Mouse (Mus musculus) stomach, embryonic 16.5 days (tissue): ENCODE data around the gene Slc52a3. TPM values are rescaled to one million over a fixed set of nuclear protein-coding genes. Genes with fewer than 3 reads are reported as not detected.

Experiments
- ATAC-seq: fragments of 200-750 bp; cut with Nextera tagmentation; 2 replicates; pipeline ENCODE4 v1.8.0; 2017; ENCODE audit warnings: moderate number of reproducible peaks, moderate TSS enrichment; ENCODE audit not compliant: insufficient read depth, low FRiP score
- H3K27ac ChIP-seq: fragments of 300-500 bp; sonication (generic); 2 replicates; pipeline ENCODE4 v1.5.1; 2014; ENCODE audit warnings: low read length
- H3K27me3 ChIP-seq: fragments of 300-500 bp; sonication (generic); 2 replicates; pipeline ENCODE4 v1.6.1; 2014; ENCODE audit warnings: low read length, control low read depth, mixed read lengths; ENCODE audit not compliant: control insufficient read depth, insufficient read depth
- H3K36me3 ChIP-seq: fragments of 300-500 bp; sonication (generic); 2 replicates; pipeline ENCODE4 v1.6.1; 2014; ENCODE audit warnings: low read length; ENCODE audit not compliant: control insufficient read depth, insufficient read depth
- H3K4me1 ChIP-seq: fragments of 300-500 bp; sonication (generic); 2 replicates; pipeline ENCODE4 v1.6.1; 2014; ENCODE audit warnings: low read length, control low read depth, mixed read lengths; ENCODE audit not compliant: control insufficient read depth, insufficient read depth
- H3K4me2 ChIP-seq: fragments of 300-500 bp; sonication (generic); 2 replicates; pipeline ENCODE4 v1.6.1; 2014; ENCODE audit warnings: low read depth, low read length, mixed read lengths
- H3K4me3 ChIP-seq: fragments of 300-500 bp; sonication (generic); replicated peaks from 2 replicates; pipeline ENCODE4 v1.5.1; 2014; ENCODE audit warnings: mild to moderate bottlenecking, low read length
- H3K9ac ChIP-seq: fragments of 300-500 bp; sonication (generic); 2 replicates; pipeline ENCODE4 v1.6.1; 2014; ENCODE audit warnings: low read length
- H3K9me3 ChIP-seq: fragments of 300-500 bp; sonication (generic); replicated peaks from 2 replicates; pipeline ENCODE4 v1.6.1; 2016; ENCODE audit warnings: low read length, control low read depth; ENCODE audit not compliant: control insufficient read depth
- WGBS: fragments of 180-500 bp; shearing (Covaris S2); extraction: QIAGEN DNeasy Blood & Tissue Kit; methylation state at CpG from one replicate; pipeline ENCODE4 v1.1.7; 2014; 5-methylcytosine and 5-hydroxymethylcytosine counted together
- polyA plus RNA-seq: library from polyadenylated mRNA; unstranded; fragments of >200 nt; fragmentation: Nextera tagmentation; extraction: Ambion mirVana; gene quantifications from 2 replicates; pipeline ENCODE4 v1.2.1, GENCODE M21; 2015

Gene Slc52a3
- polyA plus RNA-seq, 1 experiment from 2014 or later: 13.9 TPM

DNA sequence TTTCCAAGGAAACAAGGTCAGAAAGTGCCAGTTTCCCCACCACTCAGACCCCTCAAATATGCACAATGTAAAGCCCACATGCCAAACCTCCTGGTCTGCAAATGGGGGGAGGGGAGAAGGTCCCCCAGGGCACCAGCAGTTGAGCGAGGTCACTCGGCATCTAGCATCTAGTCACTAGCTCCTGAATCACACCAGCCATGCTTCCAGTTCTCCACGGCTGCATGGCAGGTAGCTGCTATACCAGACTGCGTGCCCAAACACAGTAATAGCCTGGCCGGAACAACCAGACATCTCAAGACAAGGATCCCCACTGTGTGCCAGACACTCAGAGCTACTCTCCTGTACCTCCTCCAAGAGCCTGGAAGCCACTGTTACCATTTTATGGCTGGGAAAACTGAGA is 24.6 kb upstream of the Slc52a3 start:
- WGBS: 83% methylated on average over 5 of the region's 5 CpGs
- H3K27ac ChIP-seq: peak overlapping the region; percentile 19; the same call in 1 of the 2 replicates
- H3K27me3 ChIP-seq: no peaks in the 10 kb centered on the region
- no peaks in the 10 kb centered on the region for H3K9me3 ChIP-seq
- peaks cover 21% of the 10 kb centered on the region for H3K36me3 ChIP-seq
- no peak for ATAC-seq
- peak overlapping the region; percentile 67 for H3K4me2 ChIP-seq
- 0 out of 2 replicates have a peak overlapping the region, but pooled peaks have one; percentile 31 for H3K4me3 ChIP-seq
- H3K9ac ChIP-seq: no peak overlapping the region
- H3K4me1 ChIP-seq: peaks cover 57% of the 10 kb centered on the region

DNA sequence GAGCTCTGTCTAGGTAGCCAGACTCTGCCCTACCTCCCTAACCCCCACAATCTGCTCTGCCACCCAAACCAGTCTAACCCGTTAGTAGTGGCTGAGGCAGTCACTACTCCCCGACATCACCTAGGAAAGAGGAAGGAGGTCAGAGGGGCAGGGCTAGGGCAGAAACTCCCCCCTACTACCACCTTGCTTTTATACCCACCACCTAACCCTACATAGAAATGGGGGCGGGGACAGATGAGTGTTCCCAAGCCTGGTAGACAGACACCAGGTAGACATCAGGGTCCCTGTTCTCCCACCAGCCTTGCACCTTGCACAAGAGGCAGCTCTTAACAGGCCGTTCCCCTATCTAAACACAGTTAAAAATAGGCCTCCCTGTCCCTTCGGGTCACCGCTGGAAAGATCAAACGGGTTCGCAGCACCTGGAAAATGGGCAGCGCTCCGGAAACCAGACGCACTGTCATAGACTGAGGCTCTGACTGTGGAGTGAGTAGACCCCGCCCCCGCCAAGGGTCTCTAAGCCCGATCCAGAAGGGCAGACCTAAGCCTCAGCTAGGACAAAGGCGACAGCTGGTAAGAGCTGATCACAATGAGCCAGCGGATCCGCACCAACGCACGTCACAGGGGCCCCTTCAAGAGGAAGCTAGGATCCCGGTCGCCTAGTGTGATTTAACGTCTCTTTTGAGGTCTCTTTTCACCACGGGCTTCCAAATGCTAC is 23.3 kb upstream of the Slc52a3 start:
- H3K4me1 ChIP-seq: peaks cover 62% of the 10 kb centered on the region

DNA sequence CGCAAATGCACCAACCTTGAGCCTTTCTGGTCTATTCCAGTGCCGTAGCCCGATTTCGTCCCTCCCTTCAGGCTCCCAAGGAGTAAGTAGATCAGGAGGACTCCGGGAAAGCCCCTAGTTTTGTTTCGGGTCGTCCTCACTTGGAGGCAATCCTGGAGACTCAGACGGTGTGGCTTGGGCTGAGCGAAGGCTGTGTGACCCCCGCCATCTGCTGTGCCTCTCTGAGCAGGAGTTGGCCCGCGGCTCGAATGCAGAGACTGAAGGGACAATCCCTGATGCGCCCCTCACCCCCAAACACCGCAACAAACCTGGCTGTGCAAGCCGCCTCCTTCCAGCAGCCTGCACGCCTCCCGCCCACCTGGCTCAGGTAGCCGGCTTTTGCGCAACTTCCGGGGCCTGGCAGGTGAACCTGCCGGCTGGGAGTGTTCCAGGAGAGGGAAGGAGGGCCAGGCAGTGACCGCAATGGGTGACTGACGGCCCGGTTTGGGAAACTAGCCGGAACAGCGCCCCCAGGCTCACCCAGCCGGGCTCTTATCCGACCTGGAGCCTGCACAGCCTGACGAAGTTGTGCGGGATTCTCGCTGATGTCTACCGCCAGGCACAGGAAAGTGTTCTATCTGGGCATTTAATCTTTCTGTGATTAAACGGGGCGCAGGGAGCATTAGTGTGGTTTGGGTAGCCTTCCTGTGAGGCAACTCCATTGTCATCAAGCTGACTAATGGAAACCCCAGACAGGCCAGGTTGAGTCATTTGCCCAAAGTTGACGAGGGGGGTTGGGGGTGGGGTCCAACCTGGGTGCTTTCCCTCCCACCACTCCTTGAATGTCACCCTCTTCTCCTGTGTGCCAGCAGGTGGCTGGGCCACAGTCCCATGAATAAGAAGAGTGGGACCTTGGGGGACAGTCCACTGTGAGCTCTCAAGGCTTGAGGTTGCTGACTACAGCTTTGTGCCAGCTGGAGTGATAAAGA is 22.4 kb upstream of the Slc52a3 start:
- WGBS: 24% methylated on average over 36 of the region's 36 CpGs
- no peaks in the 10 kb centered on the region for H3K27me3 ChIP-seq
- peaks cover 14% of the 10 kb centered on the region for H3K36me3 ChIP-seq
- H3K9ac ChIP-seq: peak overlapping the region; percentile 48
- peak overlapping the region; percentile 31 for H3K4me3 ChIP-seq
- H3K4me1 ChIP-seq: peaks cover 67% of the 10 kb centered on the region
- H3K4me2 ChIP-seq: peak overlapping the region; percentile 53
- no peaks in the 10 kb centered on the region for H3K9me3 ChIP-seq
- peak; percentile 12; the same call in 1 of the 2 replicates for ATAC-seq
- H3K27ac ChIP-seq: peak overlapping the region; percentile 85

More for the DNA sequence above, 23.3 kb upstream of the Slc52a3 start:
- Histone ChIP-seq H3K4me3 (peak overlapping the region; percentile 31), H3K4me2 (peak overlapping the region; percentile 53), H3K9me3 (no peaks in the 10 kb centered on the region), H3K9ac (peak overlapping the region; percentile 48), H3K27ac (peak overlapping the region; percentile 85), H3K36me3 (peaks cover 21% of the 10 kb centered on the region), H3K27me3 (no peaks in the 10 kb centered on the region)
- peak; percentile 14; the same call in 1 of the 2 replicates for ATAC-seq
- WGBS: 29% methylated on average over 23 of the region's 23 CpGs

DNA sequence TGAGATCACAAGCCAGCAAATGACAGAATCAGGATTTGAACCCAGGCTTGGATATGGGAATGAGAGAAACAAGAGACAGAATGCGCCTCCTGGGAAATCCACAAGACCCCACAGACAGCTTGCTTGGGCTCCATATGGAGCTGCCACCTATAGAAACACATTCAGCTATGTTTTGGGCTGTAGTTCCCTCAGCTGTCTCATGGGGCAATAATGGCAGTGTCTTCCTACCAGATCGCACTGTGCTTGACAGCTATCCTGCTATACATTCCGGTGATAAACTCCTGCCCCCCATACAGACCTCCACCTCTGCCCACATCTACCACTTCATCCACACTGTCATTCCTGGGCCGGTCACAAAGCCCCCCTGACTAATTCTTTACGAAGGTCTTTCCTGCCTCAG is 21.0 kb upstream of the Slc52a3 start:
- peaks cover 71% of the 10 kb centered on the region for H3K4me1 ChIP-seq
- H3K4me2 ChIP-seq: no peak overlapping the region
- no peaks in the 10 kb centered on the region for H3K27me3 ChIP-seq
- 0 out of 2 replicates have a peak overlapping the region, but pooled peaks have one; percentile 51 for H3K27ac ChIP-seq
- ATAC-seq: no peak
- no peak overlapping the region for H3K4me3 ChIP-seq
- H3K9me3 ChIP-seq: no peaks in the 10 kb centered on the region
- no peak overlapping the region for H3K9ac ChIP-seq
- H3K36me3 ChIP-seq: peaks cover 2% of the 10 kb centered on the region; the same call in 1 of the 2 replicates
- 88% methylated on average over 5 of the region's 5 CpGs for WGBS

DNA sequence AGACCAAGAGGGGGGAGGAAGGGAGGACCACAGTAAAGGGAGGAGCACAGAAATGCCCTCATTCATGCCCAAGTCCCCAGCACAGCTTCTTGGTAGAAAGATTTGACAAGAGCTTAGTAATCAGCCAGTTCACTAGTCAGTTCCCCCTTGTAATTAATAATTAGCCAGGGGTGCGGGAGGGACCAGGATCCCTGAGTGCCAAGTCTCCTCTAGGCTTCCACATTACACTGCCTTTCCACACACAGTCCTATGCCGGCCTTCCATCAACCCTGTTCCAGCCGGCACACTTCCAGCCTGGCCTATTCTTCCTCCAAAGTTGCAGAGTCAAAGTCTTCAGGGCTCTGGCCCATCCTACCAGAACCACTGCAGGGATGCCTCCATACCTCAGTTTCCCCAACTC is 20.2 kb upstream of the Slc52a3 start:
- 66% methylated on average over 3 of the region's 3 CpGs for WGBS
- peaks cover 64% of the 10 kb centered on the region for H3K4me1 ChIP-seq
- H3K4me2 ChIP-seq: 0 out of 2 replicates have a peak overlapping the region, but pooled peaks have one; percentile 1
- no peak overlapping the region for H3K9ac ChIP-seq
- H3K9me3 ChIP-seq: no peaks in the 10 kb centered on the region
- H3K4me3 ChIP-seq: no peak overlapping the region
- peak; percentile 15; the same call in 1 of the 2 replicates for ATAC-seq
- H3K27ac ChIP-seq: peak overlapping the region; percentile 51
- H3K27me3 ChIP-seq: no peaks in the 10 kb centered on the region
- H3K36me3 ChIP-seq: no peaks in the 10 kb centered on the region

DNA sequence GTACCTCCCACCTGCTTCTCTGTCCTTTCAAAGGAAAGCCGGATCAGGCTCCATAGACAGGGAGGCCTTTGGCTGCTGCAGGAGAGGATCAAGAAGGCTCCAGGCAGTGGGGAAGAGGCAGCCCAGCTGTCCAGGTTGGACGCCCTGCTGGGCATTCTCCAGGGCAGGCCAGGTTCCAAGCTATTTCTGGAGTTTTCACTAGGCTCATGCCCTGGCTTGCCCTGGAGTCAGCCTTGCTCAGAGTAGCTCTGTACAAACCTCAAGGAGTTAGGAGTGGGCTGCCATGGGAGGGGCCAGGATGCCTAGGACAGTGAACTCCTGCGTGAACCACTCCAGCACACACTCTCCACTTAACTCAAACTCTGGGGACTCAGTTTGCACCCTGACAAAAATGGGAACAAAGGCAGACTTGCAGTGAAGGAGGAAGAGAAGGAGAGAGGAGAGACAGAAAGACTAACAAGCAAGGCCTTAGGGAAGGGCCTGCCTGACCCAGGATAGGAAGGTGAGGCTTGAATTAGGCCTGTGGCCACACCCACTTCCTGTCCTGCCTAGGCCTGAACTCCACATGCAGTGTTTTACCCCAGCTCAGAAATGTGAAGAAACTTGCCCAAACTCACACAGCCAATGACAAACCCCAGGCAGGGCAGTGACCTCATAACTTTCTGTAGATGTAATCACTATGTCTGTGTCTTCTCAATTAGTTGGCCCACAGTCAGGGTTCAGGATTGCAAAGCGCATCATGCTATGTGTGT is 18.4 kb upstream of the Slc52a3 start:
- H3K9ac ChIP-seq: peak overlapping the region; percentile 55
- H3K4me1 ChIP-seq: peaks cover 48% of the 10 kb centered on the region
- peak overlapping the region; percentile 68 for H3K27ac ChIP-seq
- H3K4me3 ChIP-seq: no peak overlapping the region
- H3K4me2 ChIP-seq: peak overlapping the region; percentile 62
- no peaks in the 10 kb centered on the region for H3K9me3 ChIP-seq
- no peak for ATAC-seq
- no peaks in the 10 kb centered on the region for H3K27me3 ChIP-seq
- 62% methylated on average over 4 of the region's 4 CpGs for WGBS
- no peaks in the 10 kb centered on the region for H3K36me3 ChIP-seq

DNA sequence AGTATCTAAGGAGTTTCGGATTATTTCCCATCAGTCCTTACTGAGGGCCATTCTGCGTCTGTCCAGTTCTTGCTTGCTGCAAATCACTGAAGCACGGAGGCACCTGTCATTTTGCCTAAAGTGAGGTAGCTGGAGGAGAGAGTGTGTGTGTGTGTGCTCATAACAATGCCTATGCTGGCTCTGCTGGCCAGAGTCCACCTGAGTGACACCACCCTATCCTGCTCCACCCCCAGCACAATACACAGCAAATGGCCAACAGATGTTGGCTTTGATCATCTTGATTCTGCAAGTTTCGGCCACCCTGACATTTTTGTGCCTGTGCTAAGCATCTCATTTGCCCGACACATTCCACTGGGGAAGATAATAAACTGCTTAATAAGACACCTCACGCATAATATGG is 17.8 kb upstream of the Slc52a3 start:
- H3K4me2 ChIP-seq: peak overlapping the region; percentile 62
- no peaks in the 10 kb centered on the region for H3K36me3 ChIP-seq
- H3K27me3 ChIP-seq: no peaks in the 10 kb centered on the region
- H3K27ac ChIP-seq: peak overlapping the region; percentile 11; the same call in 1 of the 2 replicates
- H3K9ac ChIP-seq: no peak overlapping the region
- H3K4me3 ChIP-seq: peak overlapping the region; percentile 88
- no peaks in the 10 kb centered on the region for H3K9me3 ChIP-seq
- no peak for ATAC-seq
- 77% methylated on average over 6 of the region's 6 CpGs for WGBS
- peaks cover 43% of the 10 kb centered on the region for H3K4me1 ChIP-seq

DNA sequence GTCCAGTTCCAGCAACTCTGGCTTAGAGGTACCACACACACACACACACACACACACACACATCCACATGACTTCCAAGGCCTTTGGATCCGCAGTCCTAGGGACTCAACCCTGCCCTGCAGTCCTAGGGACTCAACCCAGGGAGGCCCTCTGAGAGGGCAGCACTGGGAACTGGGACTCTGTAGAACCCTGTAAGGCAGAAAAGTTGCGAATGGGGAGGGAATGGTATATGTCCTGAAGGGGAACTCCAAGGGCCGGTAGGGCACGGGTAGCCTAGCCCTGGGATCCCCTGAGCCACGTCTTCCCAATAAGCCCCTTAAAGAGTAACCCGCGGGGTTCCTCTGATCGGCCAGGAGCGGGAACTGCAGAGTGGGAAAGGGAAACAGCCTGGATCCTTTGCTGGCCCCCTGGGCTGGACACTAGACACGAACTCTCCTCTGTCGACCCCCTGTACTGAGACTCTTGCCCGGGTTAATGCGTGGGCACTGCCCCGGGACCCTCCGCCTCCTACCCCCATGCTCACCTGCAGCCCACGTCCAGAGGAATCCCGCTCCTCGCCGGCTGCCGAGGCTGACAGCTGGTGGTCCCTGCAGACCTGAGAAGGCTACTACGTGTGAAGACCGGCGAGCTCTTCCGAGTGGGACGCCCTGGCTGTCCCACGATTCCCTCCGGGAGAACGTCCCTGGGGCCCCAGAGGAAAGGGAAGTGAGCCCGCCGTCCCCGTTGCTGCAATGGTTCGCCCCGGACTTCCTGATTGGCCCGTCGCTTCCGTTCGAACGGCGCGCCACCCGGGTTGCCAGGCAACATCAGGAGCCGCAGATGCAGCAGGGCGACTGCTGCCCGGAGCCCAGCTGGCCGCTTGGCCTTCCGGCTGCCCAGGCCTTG is 16.6 kb upstream of the Slc52a3 start, which contains the start of gene Fam110a:
Fam110a (minus strand) TSS at position 750 of the 885 bp plus-strand sequence.
- Histone ChIP-seq H3K4me1 (peaks cover 31% of the 10 kb centered on the region), H3K27ac (peak within 1 kb of the TSS; percentile 85), H3K9me3 (no peaks in the 10 kb centered on the region), H3K9ac (peak within 1 kb of the TSS; percentile 92), H3K36me3 (no peaks in the 10 kb centered on the region), H3K4me2 (peak within 1 kb of the TSS; percentile 62), H3K4me3 (peak within 1 kb of the TSS; percentile 88), H3K27me3 (no peaks in the 10 kb centered on the region)
- under 1% methylated on average over 45 of the region's 46 CpGs for WGBS
- ATAC-seq: peak; percentile 86
